Mouse (Mus musculus): ENCODE measurements at regions not wholly inside any gene's neighbourhood (a gene's known extent, or its start where the extent isn't known, plus 50 kb on each side); places are given as distances from the start of the nearest gene placed in this dataset.
"Not testable (repeated sequence)": the region's sequence is repeated elsewhere in the genome, so short reads cannot be mapped to it uniquely, and the experiment has no call there.

DNA sequence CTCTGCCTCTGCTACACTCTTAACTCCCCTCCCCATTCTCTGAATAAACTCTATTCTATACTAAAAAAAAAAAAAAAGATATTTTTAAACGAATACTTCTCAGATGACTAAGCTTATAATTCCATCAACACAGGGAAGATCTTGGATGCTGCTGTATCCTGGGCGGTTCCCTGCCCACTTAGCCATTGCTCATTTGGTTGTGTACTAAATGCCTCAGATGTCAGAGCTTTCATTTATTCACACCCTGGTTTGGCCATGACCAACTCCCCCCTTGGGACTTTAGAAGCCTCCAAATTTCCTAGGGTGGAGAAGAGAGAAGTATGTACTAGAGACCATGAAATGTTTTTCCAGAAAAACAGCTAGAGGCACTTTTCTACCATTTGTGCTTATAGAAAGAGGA, 382.3 kb upstream of the Klhl29 start:
- DNase-seq = no peak

DNA sequence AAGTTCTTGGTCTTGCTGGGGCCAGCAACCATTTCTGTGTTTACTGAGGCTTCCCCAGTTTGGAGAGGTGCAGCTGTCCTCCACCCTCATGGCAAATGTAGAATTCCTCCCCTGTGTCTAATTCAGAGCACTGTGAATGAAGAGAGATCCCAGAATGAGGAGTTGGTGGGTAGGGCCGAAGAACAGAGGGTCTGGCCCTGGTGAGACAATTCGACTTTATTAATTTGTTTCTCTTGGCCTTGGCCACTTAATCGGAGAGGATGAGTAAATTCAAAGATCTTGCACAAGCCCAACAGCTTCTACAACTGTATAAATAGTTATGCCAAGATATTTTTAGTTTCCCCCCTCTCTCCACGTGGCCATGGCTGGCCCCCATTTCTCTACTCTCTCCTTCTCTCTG, 381.9 kb upstream of the Klhl29 start:
- DNase-seq = no peak

DNA sequence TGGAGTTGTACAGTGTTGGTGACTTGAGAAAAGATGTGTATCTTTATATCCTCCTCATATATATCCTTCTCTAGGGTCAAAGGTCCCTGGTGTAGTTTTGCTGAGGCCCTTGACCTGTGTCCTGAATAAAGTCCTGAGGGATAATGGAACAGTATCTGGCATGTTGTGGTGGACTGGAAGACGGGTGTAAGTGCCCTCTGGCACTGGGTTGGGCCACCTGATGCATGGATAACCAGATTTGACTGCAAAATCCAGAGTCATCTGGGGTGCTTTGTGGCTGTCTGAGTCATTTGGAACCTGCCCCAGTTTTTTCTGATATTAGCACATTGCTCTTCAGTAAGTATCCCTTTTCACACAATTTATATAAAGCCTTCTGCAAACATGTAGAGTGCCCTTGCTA, 378.3 kb upstream of the Klhl29 start:
- no peak for DNase-seq

DNA sequence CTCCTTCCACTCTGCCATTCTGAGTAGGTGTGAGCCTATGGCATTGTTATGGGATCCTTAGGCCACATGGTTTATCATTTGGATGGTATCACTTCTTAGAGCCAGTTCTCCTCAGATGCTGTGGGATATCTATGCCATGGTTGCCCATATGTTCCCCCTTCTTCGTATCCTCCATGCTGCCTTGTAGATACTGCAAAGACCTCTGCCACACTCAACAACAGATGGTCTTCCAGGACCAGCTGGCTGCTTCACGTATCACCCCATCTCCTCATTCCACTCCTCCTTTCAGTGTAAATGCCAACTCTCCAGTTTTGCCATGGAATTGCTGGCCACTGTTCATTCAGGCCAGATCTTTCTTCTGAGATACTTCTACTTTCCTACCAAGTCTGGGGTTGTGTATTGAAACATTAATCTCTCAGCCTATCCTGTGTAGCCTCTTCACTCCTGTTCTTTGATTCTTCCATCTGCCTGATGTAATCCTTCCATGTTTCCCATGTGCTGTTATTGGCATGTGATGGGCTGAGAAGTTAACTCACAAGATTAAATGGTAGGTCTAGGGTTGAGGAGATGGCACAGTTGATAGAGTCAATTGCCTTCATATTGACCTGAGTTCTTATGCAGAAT, 368.7 kb upstream of the Klhl29 start:
- DNase-seq = no peak

DNA sequence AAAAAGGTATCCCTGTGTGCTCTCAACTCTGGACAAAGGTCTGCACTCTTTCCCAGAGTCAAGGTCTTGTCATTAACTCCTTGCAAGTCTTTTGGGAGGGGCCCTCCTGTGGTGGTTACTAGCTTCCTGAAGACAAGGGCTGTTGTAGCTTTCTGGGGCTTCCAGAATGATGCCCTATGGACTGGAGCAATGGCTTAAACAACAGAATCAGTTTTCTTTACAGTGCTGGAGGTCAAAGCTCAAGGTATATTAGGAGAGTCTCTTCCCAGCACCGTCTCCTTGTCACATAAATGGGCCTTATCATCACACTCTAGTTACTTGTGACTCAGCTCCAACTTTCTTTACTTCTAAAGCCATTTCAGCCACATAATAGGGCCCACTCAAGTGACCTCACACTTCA, 360.6 kb upstream of the Klhl29 start:
- no peak for DNase-seq

DNA sequence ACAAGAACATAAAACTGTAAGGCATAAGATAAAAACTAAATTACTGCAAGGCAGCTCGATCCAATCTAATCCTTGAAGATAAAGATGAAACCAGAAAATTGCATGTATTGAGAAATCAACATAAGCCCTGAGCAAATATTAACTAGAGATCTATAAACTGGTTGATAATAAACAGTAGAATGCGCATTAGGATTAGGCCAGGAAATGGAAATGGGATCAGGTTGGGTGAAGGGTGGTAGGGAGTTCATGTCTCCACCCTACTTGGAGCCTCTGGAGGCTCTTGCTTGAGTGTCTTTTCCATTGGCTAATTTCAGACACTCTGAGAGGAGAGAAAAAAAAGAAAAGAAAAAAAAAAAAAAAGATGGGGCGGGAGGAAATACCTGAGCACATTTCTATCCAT, 359.4 kb upstream of the Klhl29 start:
- no peak for DNase-seq

DNA sequence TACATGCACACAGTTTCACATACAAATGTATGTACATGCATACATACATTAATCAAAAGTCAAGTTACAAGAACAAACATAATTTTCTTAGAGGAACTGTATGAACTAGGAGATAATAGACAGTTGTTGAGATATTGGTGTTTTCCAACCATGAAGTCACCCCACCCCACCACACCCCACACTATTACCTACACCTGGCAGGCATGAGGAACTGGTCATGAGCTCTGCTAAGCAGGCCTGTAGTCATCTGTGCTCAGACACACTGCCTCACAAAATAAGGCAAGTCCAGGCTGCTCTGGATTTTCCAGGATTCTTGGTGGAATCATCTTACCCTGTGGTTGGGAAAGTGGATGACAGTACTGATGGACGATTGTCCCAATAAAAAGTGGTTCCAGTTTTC, 347.6 kb upstream of the Klhl29 start:
- DNase-seq = no peak

DNA sequence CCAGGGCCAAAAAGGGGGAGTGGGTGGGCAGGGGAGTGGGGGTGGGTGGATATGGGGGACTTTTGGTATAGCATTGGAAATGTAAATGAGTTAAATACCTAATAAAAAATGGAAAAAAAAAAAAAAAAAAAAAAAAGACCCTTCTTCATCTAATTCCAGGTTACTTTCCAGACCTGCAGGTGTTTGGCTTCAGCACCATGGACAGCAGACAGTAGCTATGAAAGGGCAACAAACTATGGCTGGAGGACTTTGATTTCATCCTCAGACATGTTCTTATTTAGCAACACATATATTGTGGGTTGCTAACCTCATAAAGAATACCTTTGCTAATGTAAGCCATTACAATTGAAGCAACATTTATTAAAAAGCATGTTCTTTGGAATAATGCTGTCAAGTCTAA, 342.0 kb upstream of the Klhl29 start:
- not testable (repeated sequence) for DNase-seq

DNA sequence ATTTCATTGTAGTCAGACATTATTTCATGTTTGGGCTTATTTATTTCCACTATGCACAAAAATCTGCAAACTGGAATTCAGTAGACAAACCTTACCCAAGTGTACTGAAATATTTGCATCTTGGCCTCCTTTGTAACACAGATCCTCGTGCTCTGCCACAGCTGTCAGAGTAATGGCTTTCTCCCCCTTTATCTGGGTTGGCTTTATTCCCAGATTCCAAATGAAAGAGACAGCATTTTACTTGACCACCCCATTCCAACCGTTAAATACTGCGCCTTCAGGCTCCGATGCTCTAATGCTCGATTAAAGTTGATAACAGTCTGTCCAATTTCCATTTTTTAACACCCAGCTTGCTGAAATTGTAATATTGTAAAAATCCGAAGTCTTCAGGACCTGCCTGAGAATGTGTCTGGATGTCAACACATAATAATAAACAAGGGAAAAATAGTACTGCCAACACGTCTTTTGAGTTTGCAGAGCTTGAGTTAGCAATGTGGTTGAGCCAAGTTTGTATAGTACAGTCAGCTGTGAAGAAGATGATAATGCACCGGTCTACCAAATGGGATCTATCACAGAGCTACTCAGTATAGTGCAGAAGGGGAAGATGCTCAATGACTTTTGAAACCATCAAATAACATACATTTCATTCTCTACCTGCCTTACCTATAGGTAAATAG, 323.4 kb upstream of the Klhl29 start:
- DNase-seq = no peak

DNA sequence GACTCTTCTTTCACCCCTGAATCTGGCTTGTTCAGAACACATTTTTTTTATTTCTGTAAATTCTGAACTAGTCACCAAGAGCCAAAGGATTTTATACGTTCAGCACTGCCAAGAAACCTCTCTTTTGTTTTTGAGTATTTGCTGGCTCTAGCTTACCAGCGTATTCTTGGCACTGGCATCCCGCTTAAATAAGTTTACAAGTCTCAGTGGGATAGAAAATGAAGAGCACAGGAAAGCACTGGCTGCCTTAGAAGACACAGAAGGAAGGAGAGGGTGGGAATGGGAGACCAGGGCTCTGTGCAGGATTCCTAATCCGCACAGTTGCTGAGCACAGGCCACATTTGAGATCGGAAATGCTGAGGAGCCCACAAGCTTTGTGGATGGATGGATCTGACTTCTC, 306.7 kb upstream of the Klhl29 start:
- no peak for DNase-seq

DNA sequence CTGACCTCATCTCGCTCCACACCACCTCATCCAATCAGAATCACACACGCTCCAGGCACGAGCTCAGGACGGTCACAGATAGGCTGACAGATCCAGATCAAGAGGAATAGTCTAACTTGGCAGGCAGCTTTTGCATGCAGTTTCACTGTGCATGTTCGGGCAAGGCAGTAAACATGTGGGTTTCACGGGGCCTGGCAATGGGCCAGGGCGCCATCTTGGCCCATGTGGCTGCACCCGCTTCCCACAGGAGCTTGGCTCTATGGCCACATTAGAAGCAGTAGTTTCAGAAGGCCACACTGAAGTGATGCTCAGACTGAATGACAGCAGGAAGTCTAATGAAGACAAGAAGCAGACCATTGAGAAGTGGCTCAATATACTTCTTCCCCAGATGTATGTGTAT, 302.6 kb upstream of the Klhl29 start:
- DNase-seq = not testable (repeated sequence)

DNA sequence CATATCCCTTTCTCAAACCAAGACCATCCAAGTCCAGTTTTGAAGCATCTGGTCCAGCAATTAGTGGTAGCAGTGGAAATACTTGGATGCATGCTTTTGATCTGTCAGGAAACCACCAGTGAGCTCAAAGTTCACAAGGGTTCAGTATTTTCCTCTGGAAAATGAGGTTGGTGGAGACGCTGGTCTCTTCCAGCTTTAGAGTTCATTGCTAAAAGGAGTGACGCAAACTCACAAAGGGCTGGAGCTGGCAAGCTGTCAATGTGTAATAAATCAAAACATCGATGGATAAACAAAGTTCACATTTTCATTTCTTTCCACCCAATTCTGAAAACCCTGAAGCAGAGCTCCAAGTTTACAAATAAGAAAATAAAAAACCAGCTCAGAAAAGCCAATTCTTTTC, 293.0 kb upstream of the Klhl29 start:
- DNase-seq = no peak

DNA sequence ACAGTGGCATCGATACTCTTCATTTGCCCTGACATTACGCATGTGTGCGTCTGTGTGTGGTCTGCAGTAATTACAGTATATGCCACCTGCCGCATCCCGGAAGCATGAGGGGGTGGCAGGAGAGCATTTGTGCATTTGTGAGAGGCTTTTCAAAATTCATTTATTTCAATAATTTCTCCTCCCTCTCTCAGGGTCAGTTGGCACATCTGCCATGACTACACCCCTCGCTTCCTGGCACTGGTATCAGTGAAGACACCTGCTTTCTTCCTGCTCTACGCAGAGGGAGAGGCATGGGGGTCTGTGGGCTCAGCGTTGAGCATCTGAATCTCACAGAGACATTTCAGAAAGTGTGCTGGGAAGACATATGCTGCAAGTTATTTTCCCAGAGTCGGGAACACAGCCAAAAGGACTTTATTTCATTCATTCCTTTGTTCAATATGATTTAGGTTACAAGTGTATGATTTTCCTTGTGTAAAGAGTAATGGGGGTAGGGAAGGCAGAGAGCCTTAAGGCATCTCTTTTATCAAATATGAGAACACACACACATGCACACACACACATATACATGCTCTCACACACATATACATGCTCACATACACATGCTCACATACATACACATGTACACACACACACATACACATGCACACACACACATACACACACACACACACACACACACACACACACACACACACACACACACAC, 262.2 kb upstream of the Klhl29 start:
- DNase-seq = no peak

DNA sequence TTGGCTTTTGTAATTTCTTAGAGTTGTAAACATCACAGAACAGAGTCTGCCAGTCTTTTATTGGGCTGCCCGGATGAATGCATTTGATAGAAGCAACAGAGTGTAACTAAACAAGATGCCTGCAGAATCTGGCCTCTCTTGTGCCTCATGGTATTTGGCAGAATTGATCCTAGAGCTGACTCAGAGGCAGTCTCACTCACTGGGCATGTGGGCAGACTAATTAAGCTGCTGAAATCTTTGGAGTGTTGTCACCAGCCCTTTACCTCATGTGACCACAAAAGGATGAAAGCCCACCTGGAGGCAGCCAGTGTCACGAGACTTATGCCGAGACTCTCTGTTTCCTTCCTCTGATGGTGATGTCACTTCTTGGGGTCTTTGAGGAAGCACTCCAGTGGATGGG, 258.5 kb upstream of the Klhl29 start:
- no peak for DNase-seq

DNA sequence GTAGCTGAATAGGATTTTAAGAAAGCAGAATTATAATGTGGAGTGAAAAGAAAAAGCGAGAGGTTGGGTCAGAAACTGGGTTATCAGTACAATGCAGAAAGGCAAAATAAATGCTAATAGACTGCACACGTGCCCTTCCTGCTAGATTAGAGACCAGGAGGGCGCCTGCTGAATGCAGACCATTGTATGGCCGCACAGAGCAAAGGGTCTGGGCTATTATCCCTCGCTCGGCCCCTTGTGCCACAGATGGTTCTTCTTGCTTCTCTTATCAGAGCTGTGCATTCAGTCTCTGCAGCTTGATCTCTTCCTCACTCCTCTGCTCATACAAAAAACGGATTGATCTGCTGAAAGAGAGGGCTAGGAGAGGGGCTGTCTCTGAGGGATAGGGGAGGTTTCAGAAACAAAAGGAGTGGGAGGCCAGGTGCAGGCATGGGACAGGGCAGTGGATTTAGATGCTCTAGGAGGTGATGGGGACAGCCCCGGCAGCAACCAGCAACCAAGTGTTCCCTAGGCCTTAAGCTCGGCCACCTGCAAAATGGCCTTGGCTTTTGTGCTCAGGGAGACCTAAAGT, 225.7 kb upstream of the Klhl29 start:
- DNase-seq = no peak

DNA sequence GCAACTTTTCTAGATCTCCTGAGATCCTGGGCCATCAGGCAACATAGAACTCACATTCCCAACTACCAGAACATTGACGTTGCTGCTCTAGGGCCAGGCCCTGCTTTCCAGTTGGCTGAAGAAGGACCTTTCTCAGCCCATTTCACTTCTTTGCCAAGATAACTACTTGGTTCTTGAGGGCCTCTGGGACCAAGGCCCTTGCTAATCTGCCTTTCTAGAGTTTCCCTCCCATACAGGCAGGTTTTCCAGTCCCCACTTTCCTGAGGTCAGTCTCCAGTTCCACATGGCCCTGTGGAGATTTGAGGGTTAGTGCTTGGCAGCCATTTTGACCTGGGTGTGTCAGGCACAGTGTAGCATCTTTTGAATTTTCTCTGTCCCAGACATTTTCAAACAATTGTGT, 223.9 kb upstream of the Klhl29 start:
- no peak for DNase-seq

DNA sequence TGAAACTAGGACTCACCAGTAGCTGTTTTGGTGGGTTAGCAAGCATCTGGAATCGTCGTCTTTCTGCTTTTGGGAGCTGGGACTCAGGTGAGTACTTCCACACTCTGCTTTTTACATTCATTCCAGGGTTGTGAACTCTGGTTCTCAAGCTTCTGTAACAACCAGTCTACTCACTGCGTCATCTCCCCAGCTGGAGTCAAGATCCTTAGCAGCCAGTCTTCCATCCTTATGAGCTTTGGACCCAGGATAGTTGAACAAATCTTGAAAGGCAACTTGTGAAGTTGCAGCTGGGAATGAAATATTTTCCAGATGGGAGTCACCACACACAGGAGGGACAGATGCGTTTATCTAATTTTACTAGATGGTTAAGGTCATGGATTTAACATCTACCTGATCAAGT, 223.5 kb upstream of the Klhl29 start:
- no peak for DNase-seq

DNA sequence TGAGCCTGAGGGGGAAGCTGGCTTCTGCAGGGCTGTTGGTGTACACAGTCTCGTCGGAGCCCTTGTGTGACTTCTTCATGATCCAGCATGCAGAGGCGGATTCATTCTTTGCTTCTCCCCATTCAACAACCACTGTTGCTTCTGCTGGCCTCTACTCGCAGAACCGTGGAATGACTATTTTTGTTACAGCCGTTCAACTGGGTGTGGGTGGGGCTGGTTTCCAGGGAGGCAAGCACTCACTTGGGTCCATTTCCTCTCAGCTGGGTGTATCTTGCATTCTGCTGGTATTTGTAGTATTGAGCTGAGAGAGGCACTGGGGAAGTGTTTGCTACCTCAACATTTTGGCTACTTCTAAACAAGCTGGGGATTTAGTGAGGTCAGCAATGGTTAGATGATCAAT, 197.3 kb upstream of the Klhl29 start:
- peak; percentile 35 for DNase-seq

DNA sequence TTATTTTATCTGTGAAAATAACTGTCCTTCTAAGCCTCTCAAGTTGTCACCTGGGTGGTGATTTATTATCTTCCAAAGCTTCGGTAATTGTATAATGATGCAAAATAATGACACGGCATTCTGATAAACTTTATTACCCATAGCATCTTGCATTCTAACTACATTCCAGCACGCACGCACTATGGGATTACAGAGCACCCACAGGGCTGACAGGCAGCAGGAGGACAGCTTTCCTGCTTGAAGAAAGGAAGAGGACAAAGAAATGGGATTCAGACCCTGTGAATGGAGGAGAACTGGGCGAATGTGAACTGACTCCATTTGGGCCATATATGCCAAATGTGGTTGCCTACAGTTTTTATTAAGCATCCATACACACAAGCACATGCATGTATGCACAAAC, 193.5 kb upstream of the Klhl29 start:
- no peak for DNase-seq

DNA sequence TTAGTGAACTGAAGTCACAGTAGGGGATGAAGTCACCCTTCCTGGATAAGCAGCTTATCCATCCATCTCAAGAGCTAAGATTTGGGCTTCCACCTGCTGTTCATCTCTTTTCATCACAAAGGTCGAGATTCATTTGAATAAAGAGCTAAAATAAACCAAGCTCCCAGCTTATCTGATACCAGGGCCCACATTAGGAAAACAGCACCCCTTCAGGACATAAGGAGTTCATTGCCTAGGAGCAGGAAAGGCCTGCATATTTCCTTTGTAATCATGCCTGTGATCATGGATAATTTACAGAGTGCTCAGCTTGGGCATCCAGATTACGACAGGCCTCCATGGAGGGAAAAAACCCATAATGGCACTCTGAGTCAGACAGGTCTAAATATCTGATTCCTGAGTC, 190.7 kb upstream of the Klhl29 start:
- DNase-seq = no peak

DNA sequence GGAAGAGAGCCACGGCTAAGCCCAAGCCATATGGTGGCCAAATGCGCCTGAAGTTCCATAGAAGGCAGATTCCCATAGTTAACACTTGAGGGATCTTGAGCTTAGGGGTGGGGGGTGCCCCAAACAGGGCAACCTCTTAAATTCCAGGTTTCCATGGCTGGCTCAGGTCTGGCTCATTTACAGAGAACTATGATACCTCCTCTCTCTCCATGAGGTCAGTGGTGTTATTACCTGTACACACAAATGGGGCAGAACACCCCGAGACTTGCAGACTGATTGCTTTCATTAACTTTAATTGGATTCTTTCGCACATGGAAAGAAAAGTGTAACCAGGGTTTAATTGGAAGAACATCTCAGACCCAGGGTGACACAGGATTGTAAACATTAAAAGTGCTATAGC, 177.1 kb upstream of the Klhl29 start:
- DNase-seq = no peak

DNA sequence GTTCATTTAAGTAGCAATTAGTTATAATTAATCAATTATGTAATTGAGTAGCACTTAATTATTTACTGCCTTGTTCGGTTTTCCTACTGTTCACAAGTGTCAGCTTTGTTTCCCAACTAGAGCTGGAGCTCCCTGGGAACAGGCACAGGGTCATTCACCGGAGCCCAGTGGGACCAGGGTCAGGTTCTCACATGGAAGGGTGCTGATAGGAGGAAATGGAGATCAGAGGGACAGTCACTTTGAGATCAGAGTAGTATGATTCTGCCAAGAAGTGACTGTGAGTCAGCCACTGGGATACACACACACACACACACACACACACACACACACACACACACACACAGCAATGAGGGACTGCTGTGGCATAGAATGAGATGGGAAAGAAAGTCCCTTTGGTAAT, 176.4 kb upstream of the Klhl29 start:
- DNase-seq = no peak

DNA sequence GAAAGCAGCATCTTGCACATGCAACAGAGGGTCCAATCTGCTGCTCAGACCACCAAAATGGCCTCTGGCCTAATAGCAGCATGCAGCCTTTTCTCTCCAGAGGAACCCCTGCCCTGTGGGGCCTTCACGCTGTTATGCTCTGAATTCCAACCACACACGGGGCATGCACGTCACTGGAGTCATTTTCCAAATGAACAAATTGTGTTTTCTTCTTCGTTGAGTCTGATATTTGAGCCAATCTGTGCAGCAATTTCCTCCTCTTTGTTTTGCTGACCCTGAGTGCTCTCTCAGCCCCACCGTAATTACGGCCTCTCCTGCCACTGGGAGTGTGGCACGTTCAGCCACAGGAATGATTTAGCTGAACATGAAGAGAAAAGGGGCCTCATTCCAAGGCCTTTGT, 174.3 kb upstream of the Klhl29 start:
- DNase-seq = no peak

DNA sequence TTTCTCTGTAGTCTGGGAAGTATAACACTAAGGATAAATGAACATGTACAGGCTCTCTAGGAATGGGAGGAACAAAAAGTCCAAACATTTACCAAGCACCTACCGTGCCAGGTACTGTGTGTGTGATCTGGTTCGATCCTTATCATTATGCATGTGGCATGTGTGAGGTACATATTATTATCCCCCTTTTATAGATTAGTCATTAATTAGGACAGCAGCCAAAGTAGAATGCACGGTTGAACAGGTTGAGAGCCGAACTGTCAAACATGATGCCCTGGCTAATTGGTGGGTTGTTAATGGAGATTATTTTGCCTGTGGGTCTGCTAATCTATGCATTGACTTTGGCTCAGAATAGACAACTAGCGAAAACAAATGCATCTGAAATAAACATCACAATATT, 172.2 kb upstream of the Klhl29 start:
- no peak for DNase-seq

All from right cerebral cortex, postnatal 25 days (tissue).